8 mouse cellular contexts compared by ENCODE assay signal in the genomic region with DNA sequence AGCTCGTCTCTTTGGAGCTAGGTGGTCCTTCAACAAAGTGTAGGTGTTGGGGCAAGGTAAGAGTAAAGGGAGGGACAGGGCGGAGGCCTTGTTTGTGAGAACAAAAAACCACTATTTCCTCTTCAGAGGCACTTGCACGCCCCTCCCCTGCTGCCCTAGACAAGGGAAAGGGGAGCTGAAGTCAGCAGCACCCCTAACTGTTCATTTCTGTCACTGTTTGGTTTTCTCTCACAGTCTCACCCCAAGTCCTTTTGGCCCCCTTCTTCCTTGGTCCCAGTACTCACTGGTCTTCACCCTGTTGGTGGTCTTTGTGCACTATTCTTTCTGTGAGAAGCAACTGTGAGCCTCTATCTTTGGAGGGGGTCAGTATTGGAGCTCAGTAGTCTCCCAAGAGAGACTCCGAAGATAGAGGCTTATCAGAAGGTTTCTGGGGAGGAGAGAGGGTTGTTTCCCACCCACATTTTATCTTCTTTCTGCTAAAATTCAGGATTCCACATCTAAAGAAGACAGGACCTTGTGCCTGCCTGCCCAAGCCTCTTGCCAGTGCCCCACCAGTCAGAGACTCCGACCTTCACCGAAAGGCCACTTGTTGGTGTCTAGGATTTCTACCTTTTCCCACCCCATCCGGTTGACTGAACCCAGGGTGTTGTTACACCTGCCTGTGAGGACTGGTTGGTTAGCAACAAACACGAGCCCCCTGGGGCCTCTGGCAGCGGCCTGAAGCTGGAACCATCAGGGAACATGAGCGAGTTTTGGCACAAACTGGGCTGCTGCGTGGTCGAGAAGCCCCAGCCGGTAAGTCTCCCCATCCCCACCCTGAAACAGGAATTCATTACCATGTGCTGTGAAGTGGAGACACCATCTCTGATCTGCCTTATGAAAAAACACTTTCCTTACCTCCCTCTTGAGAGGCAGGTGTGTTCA. TPM values are rescaled to one million over a fixed set of nuclear protein-coding genes. Genes with fewer than 3 reads are reported as not detected.
DNase-seq lines count a peak whose midpoint lies in the region; ATAC-seq and TF ChIP-seq lines count a peak whose summit lies in the region.

A gene (minus strand): TSS at position 874 of the 924 bp plus-strand sequence.

- no peaks in the 10 kb centered on the region for H3K27me3 ChIP-seq in heart, embryonic 13.5 days (replicated peaks)
- no peaks in the 10 kb centered on the region for H3K27me3 ChIP-seq in embryonic facial prominence, embryonic 11.5 days (ENCODE audit: control insufficient read depth, insufficient read depth, low read length)
- H3K27me3 ChIP-seq in hindbrain, embryonic 15.5 days = no peaks in the 10 kb centered on the region
- no peaks in the 10 kb centered on the region for H3K27me3 ChIP-seq in thymus, adult 2 months (ENCODE audit: control insufficient read depth, insufficient read depth, low read length)

- peaks cover 48% of the 10 kb centered on the region for H3K4me1 ChIP-seq in heart, embryonic 13.5 days
- peaks cover 4% of the 10 kb centered on the region for H3K4me1 ChIP-seq in embryonic facial prominence, embryonic 11.5 days (ENCODE audit: control insufficient read depth, insufficient read depth, low read length)
- peaks cover 33% of the 10 kb centered on the region for H3K4me1 ChIP-seq in hindbrain, embryonic 15.5 days (replicated peaks)
- peaks cover 30% of the 10 kb centered on the region for H3K4me1 ChIP-seq in thymus, adult 2 months (replicated peaks; ENCODE audit: control insufficient read depth, insufficient read depth, low read length)

- peak within 1 kb of the TSS; percentile 83 for H3K4me3 ChIP-seq in heart, embryonic 13.5 days
- peak within 1 kb of the TSS; percentile 5; the same call in 1 of the 2 replicates for H3K4me3 ChIP-seq in embryonic facial prominence, embryonic 11.5 days (ENCODE audit: low read depth, low read length)
- H3K4me3 ChIP-seq in hindbrain, embryonic 15.5 days = peak within 1 kb of the TSS; percentile 78; the same call in 1 of the 2 replicates
- peak within 1 kb of the TSS; percentile 53 for H3K4me3 ChIP-seq in thymus, adult 2 months (ENCODE audit: control insufficient read depth, insufficient read depth, low read length)

- no peak for DNase-seq in heart, postnatal 14 days
- DNase-seq in embryonic facial prominence, embryonic 11.5 days (ENCODE audit: low spot score) = no peak
- no peak for DNase-seq in left cerebral cortex, postnatal 36 days (ENCODE audit: low spot score in 2 of 2)
- peak; percentile 70 for DNase-seq in thymus, adult 2 months
- no peak for DNase-seq in ovary, postnatal 10 days (ENCODE audit: low spot score)

- ATAC-seq in heart, embryonic 13.5 days (ENCODE audit: extremely low read depth, insufficient number of reproducible peaks, low FRiP score, low TSS enrichment) = no peak
- ATAC-seq in embryonic facial prominence, embryonic 11.5 days (replicated peaks; ENCODE audit: insufficient number of reproducible peaks, low FRiP score, low TSS enrichment, low read depth) = no peak
- no peak for ATAC-seq in hindbrain, embryonic 15.5 days (ENCODE audit: low FRiP score, low read depth)
- ATAC-seq in megakaryocyte-erythroid progenitor cell, adult 5-6 weeks (replicated peaks; ENCODE audit: low FRiP score, low TSS enrichment, poor library complexity, severe bottlenecking) = 0 out of 2 replicates have a peak, but pooled peaks have one; percentile 17

- intact Hi-C loops in heart, postnatal 14 days (cut with DNase I) = no loop called here
- intact Hi-C loops in left cerebral cortex, postnatal 36 days (cut with DNase I) = no loop called here

- H3K4me2 ChIP-seq in heart, embryonic 13.5 days = peak within 1 kb of the TSS; percentile 78
- H3K4me2 ChIP-seq in embryonic facial prominence, embryonic 11.5 days (ENCODE audit: low read depth, low read length) = peak within 1 kb of the TSS; percentile 89
- H3K4me2 ChIP-seq in hindbrain, embryonic 15.5 days = peak within 1 kb of the TSS; percentile 77

- 66% methylated on average over 13 of the region's 13 CpGs for WGBS in heart, embryonic 13.5 days
- WGBS in embryonic facial prominence, embryonic 11.5 days = 83% methylated on average over 13 of the region's 13 CpGs
- WGBS in hindbrain, embryonic 15.5 days = 68% methylated on average over 13 of the region's 13 CpGs
- WGBS in thymus, adult 2 months = 54% methylated on average over 13 of the region's 13 CpGs

- no peaks in the 10 kb centered on the region for H3K9me3 ChIP-seq in heart, embryonic 13.5 days
- H3K9me3 ChIP-seq in embryonic facial prominence, embryonic 11.5 days (replicated peaks; ENCODE audit: control insufficient read depth, low read length) = no peaks in the 10 kb centered on the region
- H3K9me3 ChIP-seq in hindbrain, embryonic 15.5 days = no peaks in the 10 kb centered on the region

- TF ChIP-seq CTCF in thymus, adult 2 months (IDR thresholded peaks at IDR 0.05; ENCODE audit: borderline replicate concordance, control insufficient read depth, extremely low read depth, insufficient read depth, low read length, poor library complexity) = no peak

- H3K27ac ChIP-seq in heart, embryonic 13.5 days (replicated peaks) = peak within 1 kb of the TSS; percentile 97
- H3K27ac ChIP-seq in embryonic facial prominence, embryonic 11.5 days (replicated peaks; ENCODE audit: low read depth, low read length) = no peak within 1 kb of the TSS
- peak within 1 kb of the TSS; percentile 99 for H3K27ac ChIP-seq in hindbrain, embryonic 15.5 days (replicated peaks)
- H3K27ac ChIP-seq in thymus, adult 2 months (ENCODE audit: control insufficient read depth, insufficient read depth, low read length) = peak within 1 kb of the TSS; percentile 89

- TF ChIP-seq POLR2A in thymus, adult 2 months (IDR thresholded peaks at IDR 0.05; ENCODE audit: control insufficient read depth, extremely low read depth, insufficient read depth, low read length, poor library complexity) = no peak

- H3K36me3 ChIP-seq in heart, embryonic 13.5 days = peaks cover 52% of the 10 kb centered on the region
- peaks cover 4% of the 10 kb centered on the region; the same call in 1 of the 2 replicates for H3K36me3 ChIP-seq in embryonic facial prominence, embryonic 11.5 days (replicated peaks; ENCODE audit: control insufficient read depth, insufficient read depth, low read depth, low read length)
- H3K36me3 ChIP-seq in hindbrain, embryonic 15.5 days = peaks cover 47% of the 10 kb centered on the region
- peaks cover 47% of the 10 kb centered on the region for H3K36me3 ChIP-seq in thymus, adult 2 months (ENCODE audit: control insufficient read depth, insufficient read depth, low read length)

- H3K9ac ChIP-seq in heart, embryonic 13.5 days = peak within 1 kb of the TSS; percentile 93
- peak within 1 kb of the TSS; percentile 22; the same call in 1 of the 2 replicates for H3K9ac ChIP-seq in embryonic facial prominence, embryonic 11.5 days (replicated peaks; ENCODE audit: low read length)
- peak within 1 kb of the TSS; percentile 11; the same call in 1 of the 2 replicates for H3K9ac ChIP-seq in hindbrain, embryonic 15.5 days

RNA-seq across cellular contexts. Expression of the gene that starts here (rescaled TPM):
- 11.0 and 11.5 TPM in 2 replicates for polyA plus RNA-seq in heart, embryonic 13.5 days (2015; fragmentation: Nextera tagmentation; extraction: Ambion mirVana)
- 1 to 10 TPM; 6.7 to 7.8 TPM for total RNA-seq in heart, postnatal 14 days (2021)
- 52.9 and 56.9 TPM in 2 replicates for polyA plus RNA-seq in embryonic facial prominence, embryonic 11.5 days (2014; fragmentation: Nextera tagmentation; extraction: Ambion mirVana)
- 323 and 341 TPM in 2 replicates for polyA plus RNA-seq in hindbrain, embryonic 15.5 days (2015; fragmentation: Nextera tagmentation; extraction: Ambion mirVana)
- 100 to 1,000 TPM; 292 to 336 TPM for total RNA-seq in left cerebral cortex, postnatal 36 days (2021)
- 6.0 and 6.9 TPM in 2 replicates for total RNA-seq in megakaryocyte-erythroid progenitor cell, adult 5-6 weeks (2014; fragmentation: Nextera tagmentation)
- total RNA-seq in megakaryocyte-erythroid progenitor cell, adult 5-6 weeks (2017) = 1.9 and 3.6 TPM in 2 replicates
- polyA plus RNA-seq in thymus, adult 2 months (2012; rRNA removed) = 53.0 and 66.1 TPM in 2 replicates

Comparison
In these comparisons a context has a peak if more than half of its experiments do, and no peak if none do; other contexts are left out.
1. RNA of the gene that starts here (total RNA-seq): 292 to 336 TPM in left cerebral cortex, postnatal 36 days; 6.7 to 7.8 TPM in heart, postnatal 14 days and 1.9 to 6.9 TPM in megakaryocyte-erythroid progenitor cell, adult 5-6 weeks; every median in the first group is over 10 times any median in the second.
2. H3K4me3 ChIP-seq: peak in every context shown above with its lines; median percentile 83 in heart, embryonic 13.5 days; 78 in hindbrain, embryonic 15.5 days; 53 in thymus, adult 2 months; 5 in embryonic facial prominence, embryonic 11.5 days.
3. H3K9ac ChIP-seq: peak in every context shown above with its lines; median percentile 93 in heart, embryonic 13.5 days; 22 in embryonic facial prominence, embryonic 11.5 days; 11 in hindbrain, embryonic 15.5 days.
4. Peak in every context shown above with its lines, with median percentiles within 50 percentile points of each other: H3K4me2 ChIP-seq.